Mouse (Mus musculus) T-helper 2 cell (primary cell): ENCODE data around the gene Irx2.

Experiments used
- in situ Hi-C: fragments of 300-600 bp; cut with MboI, MseI; formaldehyde crosslinking; loops from one replicate; pipeline ENCODE4 v1.15.1; 2025; ENCODE audit warnings: high pct_unique_total_duplicates

Gene Irx2

DNA sequence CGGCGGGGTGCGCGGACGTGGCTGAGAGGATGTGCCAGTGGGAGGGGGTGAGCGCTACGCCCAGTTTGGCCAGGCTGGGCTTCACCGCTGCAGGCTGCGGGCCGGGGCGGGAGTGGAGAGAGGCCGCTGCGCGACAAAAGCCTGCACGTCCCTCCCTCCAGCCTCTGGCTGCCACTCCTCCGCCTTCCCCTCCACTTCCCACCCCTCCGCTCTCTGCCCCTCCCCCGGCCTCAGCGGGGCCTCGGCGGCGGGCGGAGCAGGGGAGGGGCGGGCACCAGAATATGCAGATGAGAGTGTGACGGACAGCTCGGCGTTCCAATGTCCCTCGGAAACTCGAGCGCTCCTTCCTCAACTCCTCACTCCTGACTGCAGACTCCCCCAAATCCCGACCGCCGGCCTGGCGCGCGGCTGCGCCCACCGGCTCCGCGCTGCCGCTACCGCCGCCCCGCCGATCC, at the start of gene Irx2:
Irx2 (plus strand) TSS at position 359 of the 455 bp plus-strand sequence.
- in situ Hi-C loops = no loop called here

DNA sequence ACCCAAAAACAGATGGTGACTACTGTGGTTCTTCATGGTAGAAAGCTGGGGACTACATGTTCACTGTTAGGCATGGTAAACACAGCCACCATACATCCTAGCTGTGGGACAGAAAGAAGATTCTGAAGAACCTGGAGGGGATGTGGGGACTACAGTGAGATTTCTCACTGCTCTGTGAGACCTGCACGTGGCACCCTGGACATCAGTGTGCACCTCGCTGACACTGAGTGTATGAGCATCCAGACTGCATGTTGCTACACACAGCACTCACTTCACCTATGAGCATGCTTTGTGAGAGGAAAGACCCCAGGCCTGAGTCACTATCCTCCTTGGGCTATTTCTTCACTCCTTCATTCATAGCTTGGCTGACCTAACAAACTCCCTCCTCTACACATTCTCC, 47.3 kb upstream of the Irx2 start:
- in situ Hi-C loops = no loop called here

DNA sequence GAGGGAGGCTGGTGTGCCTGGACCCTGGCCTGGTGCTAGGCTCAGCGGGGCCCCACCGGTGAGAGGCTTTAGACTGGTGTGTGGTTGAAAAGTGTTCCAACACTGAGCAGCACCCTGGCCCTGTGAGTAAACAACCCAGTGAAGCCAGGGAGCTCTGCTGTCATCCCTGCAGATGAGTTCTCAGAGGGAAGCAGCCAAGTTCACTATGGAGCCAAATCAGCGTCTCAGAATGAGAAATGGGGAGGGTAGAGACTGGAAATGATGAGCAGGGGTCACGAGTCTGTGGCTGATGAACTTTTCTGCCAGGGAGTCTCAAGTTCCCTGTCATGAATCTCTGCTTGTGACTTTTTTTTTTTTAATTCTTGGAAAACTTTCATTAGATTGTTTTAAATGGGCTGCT, 36.1 kb upstream of the Irx2 start:
- in situ Hi-C loops = no loop called here

DNA sequence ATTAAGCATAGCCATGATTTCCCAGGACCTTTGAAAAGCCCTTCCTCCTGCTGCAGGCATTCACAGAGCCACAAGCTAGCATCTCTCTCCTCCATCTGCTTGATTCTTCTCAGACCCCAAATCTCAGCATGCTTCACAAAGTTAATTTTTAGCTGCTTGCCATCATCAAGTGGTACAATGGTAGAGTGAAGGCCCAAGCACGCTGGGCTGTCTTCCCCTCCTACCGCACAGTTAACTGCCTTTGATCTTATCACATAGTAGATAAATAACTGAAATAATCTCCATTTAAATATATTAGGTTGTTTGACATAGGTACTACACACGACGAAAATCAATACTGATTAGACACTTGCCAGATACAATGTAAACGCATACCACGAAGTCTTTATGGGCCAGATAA, 35.3 kb upstream of the Irx2 start:
- in situ Hi-C loops = no loop called here

DNA sequence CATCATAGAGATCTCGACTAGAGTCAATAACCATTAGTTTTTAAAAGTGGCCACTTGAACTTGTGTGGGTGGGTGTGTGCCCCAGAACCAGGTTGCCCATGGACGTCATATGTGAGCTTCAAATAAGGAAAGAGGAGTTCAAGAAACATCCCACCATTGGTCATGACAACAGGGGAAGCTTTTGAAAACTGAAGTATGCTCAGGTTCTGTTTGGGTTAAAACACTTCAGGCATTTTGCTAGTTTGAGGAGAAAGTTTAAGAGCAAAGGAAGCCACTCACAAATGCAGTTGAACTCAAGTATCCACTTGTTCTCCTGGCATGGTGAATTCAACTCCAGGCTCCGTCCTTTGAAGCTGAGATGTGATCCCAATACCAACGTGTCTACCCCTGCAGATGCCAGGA, 34.9 kb upstream of the Irx2 start:
- in situ Hi-C loops = no loop called here

DNA sequence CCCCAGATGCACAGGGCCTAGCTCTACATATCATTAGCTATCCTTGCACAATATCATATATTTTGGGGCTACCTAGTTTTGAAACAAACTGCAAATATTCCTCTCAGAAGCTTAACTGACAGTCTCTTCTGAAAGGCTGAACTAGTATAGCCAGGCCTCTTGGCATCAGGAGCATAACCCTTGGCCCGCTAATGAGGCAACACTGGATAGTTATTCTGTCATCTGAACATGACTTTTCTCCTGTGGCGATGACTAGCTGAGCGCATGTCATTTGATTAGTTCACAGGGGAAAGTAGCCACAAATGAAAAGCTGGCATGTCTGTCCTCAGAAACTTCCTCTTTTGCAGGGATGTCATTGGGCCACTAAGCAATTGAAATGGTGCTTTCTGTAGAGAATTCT, 29.4 kb upstream of the Irx2 start:
- in situ Hi-C loops = no loop called here

DNA sequence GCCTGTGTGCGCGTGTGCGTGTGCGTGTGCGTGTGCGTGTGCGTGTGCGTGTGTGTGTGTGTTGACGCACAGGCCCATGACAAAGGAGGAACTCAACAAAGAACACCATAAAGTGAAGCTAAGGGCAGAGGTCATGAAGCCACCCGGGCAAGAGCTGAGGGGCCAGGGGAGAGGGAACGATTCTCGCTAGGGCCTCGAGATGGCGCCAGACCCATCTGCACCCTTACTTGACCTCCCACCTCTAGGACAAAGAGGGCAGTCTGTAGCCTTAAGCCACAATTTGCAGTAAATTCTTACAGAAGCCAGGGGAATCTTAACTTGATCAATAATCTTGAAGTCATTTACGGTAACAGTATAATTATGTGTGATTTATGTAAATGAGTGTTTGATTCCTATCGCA, 19.9 kb upstream of the Irx2 start:
- in situ Hi-C loops = no loop called here

DNA sequence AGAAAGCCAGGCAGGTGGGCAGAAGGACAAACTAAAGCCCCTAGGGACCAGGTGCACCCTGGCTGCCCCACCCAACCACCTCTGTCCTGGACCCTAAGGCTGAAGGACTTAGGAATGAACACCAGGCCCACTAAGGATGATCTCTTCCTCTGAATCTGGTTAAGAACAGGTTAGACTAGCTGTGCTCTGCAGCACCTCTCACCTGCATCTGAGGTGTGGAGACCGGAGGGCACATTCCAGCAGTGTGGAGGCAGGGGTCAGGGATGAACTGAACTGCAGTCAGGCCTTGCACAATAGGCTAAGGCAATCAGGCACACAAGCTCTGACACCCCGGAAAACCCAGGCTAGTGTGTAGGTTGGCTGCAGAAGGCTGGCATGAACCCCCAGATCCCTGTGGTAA, 18.3 kb upstream of the Irx2 start:
- in situ Hi-C loops = no loop called here

DNA sequence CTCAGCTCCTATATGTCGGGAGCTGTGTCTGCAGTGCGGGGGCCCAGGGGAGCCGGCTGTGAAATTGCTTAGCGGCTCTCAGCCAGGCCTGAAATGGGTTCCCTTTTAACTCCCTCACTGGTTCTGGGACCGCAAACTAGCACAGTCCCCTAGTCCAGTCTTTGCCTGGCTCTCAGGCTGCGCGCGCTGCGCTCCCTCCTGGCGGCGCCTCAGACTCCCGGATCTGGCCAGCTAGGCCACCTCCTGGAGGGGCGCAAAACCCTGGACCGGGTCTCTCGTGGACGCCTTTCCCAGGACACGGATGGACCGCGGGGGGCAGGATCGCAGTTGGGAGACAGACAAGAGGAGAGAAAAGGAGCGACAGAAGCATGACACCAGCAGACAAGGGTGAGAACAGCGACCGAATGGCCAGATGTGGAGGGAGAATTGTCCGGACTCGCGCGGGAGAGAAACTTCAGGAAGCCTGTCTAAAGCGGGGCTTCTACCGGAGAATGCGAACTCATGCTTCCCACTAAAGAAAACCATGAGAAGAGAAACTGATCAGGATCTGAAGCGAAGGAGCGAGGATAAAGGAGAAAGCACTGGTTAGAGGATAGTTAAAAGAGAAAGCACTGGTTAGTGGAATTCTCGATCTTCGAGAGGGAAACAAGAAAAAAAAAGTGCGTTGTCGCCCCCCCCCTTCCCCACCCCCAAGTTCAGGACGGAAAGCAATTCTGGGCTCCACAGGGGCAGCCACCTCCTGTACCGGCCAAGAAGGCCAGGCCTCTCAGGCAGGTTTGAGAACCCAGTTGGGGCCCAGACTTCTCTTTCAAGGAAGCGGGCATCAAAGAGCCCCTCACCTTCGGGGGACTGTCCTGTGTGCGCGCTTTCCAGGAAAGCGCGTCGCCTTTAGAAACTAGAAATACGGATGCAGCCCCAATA, 4.4 kb upstream of the Irx2 start:
- in situ Hi-C loops = no loop called here

DNA sequence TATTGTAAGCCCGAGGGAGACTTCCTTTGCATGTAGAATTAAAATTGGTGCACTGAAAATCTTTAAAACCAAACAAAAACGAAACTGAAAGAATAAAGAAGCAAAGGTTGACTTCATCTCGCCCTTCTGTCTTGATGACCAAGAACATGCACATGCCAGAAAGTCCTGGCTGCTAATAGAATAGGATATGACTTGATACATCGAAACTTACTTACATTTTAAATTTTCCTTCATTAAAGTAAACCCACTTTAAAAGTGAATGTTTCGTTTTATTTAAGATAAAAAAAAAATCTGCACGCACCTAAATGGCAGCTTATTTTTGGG, 3.8 kb upstream of the Irx2 start:
- in situ Hi-C loops = no loop called here

DNA sequence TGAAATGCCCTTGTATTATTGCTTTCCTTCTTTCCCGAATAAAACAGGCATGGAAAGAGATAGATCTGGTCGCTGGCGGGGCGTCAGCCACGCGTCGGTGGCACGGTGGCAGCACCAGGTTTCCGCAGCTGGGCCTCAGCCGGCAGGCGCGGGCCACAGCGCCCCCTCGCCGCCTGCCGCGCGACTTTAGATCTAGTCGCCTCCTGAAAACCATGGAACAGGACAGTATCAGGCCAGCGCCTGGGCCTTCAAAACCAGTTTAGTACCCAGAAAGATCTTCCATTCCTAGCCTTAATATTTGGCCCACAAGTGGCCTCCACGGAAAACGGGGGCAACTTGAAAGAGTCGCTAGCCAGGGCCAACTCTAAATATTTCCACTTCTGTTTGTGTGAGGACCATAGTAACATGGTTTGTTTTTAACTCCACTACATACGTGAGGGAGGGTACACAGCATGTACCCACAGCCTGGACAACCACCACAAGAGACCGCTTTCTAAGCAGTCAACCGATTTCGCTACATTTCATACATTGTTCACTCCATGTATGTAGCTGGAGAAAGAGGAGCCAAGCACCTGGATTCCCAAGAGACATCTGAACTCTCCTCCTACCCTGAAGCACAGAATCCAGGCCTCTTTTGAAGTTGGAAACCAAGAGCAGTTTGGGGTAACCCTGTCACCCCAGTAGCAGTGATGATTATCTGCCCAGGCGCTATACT, 3.2 kb upstream of the Irx2 start:
- in situ Hi-C loops = no loop called here

DNA sequence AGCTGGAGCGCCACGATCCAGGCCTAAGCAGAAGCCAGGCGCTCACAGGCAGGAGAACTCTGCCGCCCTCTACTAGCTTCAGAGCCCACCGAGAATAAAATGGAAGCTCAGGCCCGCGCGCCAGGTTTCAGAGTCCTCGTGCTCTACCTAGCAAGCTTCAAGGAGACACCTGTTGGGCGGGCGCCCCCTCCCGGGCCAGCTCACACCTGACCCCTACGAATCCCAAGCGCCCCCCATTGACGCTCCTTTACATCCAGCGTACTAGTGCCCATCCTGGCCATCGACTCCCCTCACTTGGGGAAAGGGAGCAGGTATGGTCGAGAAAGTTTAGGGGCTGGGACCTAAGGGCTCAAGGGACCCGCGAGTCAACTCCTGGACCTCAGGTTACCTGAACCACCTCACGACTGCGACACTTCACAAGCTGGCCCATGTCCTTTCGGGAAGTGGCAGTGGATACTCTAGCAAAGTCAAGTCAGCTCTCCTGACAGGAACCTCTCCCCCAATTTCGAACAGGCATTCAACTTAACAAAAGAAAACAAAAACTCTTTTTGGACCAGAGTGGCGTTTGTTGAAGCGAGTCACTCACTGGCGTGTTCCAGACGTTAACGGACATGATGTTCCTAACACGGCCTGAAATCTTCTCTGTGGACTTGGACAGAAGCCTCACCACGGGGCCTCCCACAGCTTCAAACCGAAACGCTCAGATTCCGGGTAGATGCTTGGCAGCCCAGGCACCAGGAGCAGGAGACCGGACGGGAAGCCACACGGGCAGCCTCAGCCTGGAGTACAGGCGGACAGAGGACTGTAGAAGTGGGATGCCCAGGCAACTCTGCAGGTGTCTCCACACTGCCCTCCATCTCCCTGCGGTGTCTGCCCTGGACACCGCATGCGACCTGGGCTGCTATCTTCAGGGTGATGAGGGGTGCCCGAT, 964 bp upstream of the Irx2 start:
- in situ Hi-C loops = no loop called here

DNA sequence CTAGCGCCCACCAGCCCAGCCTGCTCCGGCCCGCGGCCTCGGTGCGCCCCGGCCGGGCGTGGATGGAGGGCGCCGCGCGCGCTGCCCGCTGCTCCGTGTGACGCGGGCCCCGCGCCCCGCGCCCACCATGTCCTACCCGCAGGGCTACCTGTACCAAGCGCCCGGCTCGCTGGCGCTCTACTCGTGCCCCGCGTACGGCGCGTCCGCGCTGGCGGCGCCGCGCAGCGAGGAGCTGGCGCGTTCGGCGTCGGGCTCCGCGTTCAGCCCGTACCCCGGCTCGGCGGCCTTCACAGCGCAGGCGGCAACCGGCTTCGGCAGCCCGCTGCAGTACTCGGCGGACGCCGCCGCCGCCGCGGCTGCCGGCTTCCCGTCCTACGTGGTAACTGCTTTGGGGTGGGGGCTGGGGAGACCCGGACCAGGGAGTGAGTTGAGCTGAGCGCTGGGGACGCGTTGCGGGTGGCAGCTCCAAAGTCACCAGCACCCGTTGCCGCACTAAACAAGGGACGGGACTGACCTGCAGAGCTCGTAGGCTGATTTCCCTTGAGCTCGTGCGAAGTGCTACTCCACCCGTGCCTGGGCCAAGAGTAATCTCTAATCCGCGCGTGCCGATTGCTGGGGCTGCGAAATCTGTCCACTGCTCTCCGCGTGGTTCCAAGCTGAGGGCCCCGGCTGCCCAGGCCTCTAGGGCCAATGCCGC, 463 bp downstream of the Irx2 start:
- in situ Hi-C loops = no loop called here

DNA sequence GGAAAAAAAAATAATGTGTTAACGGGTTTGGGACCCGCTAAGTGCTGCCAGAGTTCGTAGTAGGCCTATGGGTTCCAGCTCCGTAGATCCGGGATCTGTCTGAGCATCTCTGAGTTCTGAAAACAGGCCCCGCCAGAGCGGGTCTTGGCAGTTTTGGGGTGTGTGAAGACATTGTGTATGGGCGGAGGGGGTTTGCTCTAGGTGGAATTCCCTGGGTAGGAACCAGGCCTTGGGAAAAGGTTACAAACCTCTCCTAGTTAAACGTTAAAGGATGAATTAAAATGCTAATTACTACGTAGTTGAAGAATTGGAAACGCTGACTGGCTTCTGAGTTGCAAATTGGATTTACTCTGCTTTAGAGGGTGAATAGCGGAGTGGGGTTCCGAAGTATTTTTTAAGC, 1.2 kb downstream of the Irx2 start:
- in situ Hi-C loops = no loop called here

DNA sequence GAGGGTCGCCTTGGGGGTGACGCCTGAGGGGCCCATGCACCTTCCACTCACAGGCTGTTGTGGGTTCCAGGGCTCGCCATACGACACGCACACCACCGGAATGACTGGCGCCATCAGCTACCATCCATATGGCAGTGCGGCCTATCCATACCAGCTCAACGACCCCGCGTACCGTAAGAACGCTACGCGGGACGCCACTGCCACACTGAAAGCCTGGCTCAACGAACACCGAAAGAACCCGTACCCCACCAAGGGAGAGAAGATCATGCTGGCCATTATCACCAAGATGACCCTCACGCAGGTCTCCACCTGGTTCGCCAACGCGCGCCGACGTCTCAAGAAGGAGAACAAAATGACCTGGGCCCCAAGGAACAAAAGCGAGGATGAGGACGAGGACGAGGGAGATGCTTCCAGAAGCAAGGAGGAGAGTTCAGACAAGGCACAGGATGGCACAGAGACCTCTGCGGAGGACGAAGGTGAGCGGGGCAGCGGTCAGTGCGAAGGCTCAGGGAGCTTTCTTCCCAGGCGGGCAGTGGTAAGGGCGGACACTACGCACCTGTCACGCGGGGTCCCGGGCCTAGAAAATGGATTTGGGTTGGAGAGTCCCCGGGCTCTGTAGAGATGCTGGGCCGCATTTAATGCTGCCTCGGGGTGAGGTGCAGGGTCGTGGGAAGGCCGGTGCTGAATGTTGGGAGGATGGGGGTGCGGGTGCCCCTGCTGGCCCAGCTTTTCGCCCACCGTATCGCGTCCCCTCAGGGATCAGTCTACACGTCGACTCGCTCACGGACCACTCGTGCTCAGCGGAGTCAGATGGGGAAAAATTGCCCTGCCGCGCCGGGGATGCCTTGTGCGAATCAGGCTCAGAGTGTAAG, 2.1 kb downstream of the Irx2 start:
- in situ Hi-C loops = no loop called here

DNA sequence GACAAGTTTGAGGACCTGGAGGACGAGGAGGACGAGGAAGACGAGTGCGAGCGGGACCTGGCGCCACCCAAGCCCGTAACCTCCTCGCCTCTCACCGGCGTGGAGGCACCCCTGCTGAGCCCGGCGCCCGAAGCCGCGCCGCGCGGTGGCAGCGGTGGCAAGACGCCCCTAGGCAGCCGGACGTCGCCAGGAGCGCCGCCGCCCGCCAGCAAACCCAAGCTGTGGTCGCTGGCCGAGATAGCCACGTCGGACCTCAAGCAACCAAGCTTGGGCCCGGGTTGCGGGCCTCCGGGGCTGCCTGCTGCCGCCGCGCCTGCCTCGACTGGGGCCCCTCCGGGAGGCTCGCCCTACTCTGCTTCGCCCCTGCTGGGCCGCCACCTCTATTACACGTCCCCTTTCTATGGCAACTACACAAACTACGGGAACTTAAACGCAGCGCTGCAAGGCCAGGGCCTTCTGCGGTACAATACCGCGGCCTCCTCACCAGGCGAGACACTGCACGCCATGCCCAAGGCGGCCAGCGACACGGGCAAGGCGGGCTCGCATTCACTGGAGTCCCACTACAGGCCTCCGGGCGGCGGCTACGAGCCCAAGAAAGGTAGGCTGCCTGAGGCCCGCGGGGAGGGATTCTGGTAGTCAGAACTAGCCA, 2.9 kb downstream of the Irx2 start:
- in situ Hi-C loops = no loop called here

DNA sequence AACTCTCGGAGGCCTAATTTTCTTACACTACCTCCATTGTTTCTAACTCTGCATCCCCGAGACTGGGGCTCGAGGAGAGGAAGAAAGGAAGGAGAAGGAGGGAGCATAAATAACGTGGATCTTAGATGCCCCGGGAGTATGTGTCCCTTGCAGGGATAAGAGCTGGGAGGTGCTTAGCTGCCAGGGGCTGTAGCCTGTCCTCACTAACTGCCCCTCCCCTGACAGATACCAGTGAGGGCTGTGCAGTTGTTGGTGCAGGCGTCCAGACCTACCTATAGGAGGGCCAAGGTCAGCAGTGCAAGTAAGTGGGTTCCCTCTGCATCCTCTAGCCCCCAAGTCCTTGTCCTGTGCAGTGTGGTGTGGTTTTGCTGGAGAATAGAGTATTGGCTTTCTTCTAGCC, 3.7 kb downstream of the Irx2 start:
- in situ Hi-C loops = no loop called here

DNA sequence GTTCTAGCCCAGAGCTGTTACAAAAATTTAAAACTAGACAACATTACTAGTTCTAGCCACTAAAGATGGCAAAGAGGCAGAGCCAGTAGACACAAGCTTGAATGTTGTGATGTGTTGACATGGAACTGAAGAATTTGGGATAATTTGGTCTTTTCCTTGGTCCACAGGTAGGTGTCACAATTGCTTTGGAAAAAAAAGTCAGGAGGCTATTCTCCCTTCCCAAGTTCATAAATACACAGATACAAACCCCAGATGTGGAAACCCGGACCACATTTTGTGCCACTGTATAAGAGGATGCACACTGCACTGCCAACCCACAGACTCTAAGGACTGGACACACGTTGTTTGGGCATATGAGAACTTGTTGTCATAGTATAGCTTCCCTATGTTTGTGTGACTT, 4.5 kb downstream of the Irx2 start:
- in situ Hi-C loops = no loop called here

DNA sequence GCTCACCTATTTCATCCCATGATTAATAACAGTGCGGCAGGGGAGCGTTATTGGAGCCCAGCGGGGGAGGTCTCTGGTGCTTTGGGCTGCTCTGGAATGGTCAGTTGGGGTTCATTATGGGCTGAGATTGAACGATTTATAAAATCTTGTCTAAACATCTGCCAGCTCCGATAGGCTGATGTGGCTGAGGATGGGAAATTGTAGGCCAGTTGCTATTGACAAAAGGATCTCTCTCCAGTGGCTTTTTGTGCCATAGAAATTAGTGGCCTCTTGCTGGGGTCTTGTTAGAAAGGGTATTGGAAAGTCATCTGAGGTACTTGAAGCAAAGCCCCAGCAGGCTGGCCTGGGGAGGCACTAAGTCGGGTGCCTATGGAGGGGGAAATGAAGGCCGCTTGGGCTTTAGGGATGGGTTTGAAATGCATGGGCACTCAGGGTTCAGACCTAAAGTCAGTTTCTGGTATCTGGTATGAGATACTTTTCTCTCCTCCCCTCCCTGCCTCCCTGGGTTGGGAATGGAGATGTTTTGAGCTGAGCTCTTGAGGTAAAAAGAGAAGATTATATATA, 6.2 kb downstream of the Irx2 start:
- in situ Hi-C loops = no loop called here
